Mouse (Mus musculus) brain, embryonic 18.5 days (tissue): ENCODE results near the gene Lcmt1.

ENCODE experiments used
- DNase-seq: peaks from one replicate; pipeline ENCODE4 v3.0.0-alpha.2; 2012; ENCODE audit warnings: low read depth, low spot score

Gene Lcmt1

GRCm38 (mm10) chr7:123360185-123360584 is 9.4 kb upstream of the Lcmt1 start:
- DNase-seq: no peak

GRCm38 (mm10) chr7:123361229-123361980 is 8.2 kb upstream of the Lcmt1 start:
- DNase-seq: no peak

GRCm38 (mm10) chr7:123362806-123363205 is 6.8 kb upstream of the Lcmt1 start:
- DNase-seq: no peak

- no peak for DNase-seq
These were observed 5.6 kb upstream of the Lcmt1 start for GRCm38 (mm10) chr7:123363971-123364370.

- DNase-seq: no peak
These were observed 3.5 kb upstream of the Lcmt1 start for GRCm38 (mm10) chr7:123365876-123366741.

GRCm38 (mm10) chr7:123366806-123367205 is 2.8 kb upstream of the Lcmt1 start:
- no peak for DNase-seq

- no peak for DNase-seq
These were observed 2.1 kb upstream of the Lcmt1 start for GRCm38 (mm10) chr7:123367218-123368150.

GRCm38 (mm10) chr7:123368187-123368586 is 1.4 kb upstream of the Lcmt1 start:
- no peak for DNase-seq

GRCm38 (mm10) chr7:123368778-123369746 is 522 bp upstream of the Lcmt1 start:
- DNase-seq: no peak

GRCm38 (mm10) chr7:123370700-123371099 is 1.1 kb downstream of the Lcmt1 start:
- no peak for DNase-seq

- DNase-seq: no peak
These were observed 1.9 kb downstream of the Lcmt1 start for GRCm38 (mm10) chr7:123371501-123371900.

GRCm38 (mm10) chr7:123377443-123378400 is 8.1 kb downstream of the Lcmt1 start:
- DNase-seq: peak; percentile 95

GRCm38 (mm10) chr7:123385693-123386407 is 16.3 kb downstream of the Lcmt1 start:
- no peak for DNase-seq

- no peak for DNase-seq
These were observed 20.2 kb downstream of the Lcmt1 start for GRCm38 (mm10) chr7:123389686-123390280.

- no peak for DNase-seq
These were observed 24.7 kb downstream of the Lcmt1 start for GRCm38 (mm10) chr7:123394271-123394670.

- DNase-seq: no peak
These were observed 27.3 kb downstream of the Lcmt1 start for GRCm38 (mm10) chr7:123396900-123397299.

GRCm38 (mm10) chr7:123397369-123397768 is 27.8 kb downstream of the Lcmt1 start:
- DNase-seq: no peak

GRCm38 (mm10) chr7:123397931-123398330 is 28.3 kb downstream of the Lcmt1 start:
- DNase-seq: no peak
